ENCODE assay signal across 10 mouse cellular contexts in genomic region chr10:109903701-109904555, GRCm38 (mm10).
DNase-seq lines count a peak whose midpoint lies in the region; ATAC-seq lines count a peak whose summit lies in the region.
"Had no signal": no experiment of that assay in that cellular context is flagged by ENCODE, and none has a peak within 500 bp of the region (broad histone marks: within the 10 kb centered on the region; RNA-seq: fewer than 3 reads in every experiment).

No protein-coding gene starts in this region.

- H3K4me1 ChIP-seq in limb, embryonic 15.5 days = peaks cover 4% of the 10 kb centered on the region; the same call in 1 of the 2 replicates
- H3K4me1 ChIP-seq in forebrain, embryonic 14.5 days (ENCODE audit: control insufficient read depth, insufficient read depth, low read length) = no peaks in the 10 kb centered on the region
- H3K4me1 ChIP-seq: hindbrain, embryonic 15.5 days; liver, embryonic 15.5 days had no signal

- ATAC-seq in limb, embryonic 15.5 days (ENCODE audit: insufficient number of reproducible peaks, low FRiP score, low TSS enrichment, low read depth) = no peak
- no peak for ATAC-seq in forebrain, embryonic 14.5 days

- peak overlapping the region; percentile 10; the same call in 1 of the 2 replicates for H3K4me3 ChIP-seq in limb, embryonic 15.5 days
- H3K4me3 ChIP-seq in forebrain, embryonic 14.5 days (ENCODE audit: low read depth, low read length) = no peak overlapping the region
- H3K4me3 ChIP-seq: hindbrain, embryonic 15.5 days; liver, embryonic 15.5 days had no signal

- H3K4me2 ChIP-seq in limb, embryonic 15.5 days = 0 out of 2 replicates have a peak overlapping the region, but pooled peaks have one; percentile 14
- no peak overlapping the region for H3K4me2 ChIP-seq in forebrain, embryonic 14.5 days (ENCODE audit: low read length)
- H3K4me2 ChIP-seq: hindbrain, embryonic 15.5 days; liver, embryonic 15.5 days had no signal

- DNase-seq in frontal cortex, adult 2 months (ENCODE audit: extremely low spot score in 1 of 2, low spot score in 1 of 2) = peak; percentile 11 to 59
- DNase-seq in frontal cortex, postnatal 14 days (ENCODE audit: low spot score in 2 of 2) = no peak
- DNase-seq in left cerebral cortex, postnatal 36 days (ENCODE audit: low spot score in 2 of 2) = peak; percentile 13 to 22
- DNase-seq in left cerebral cortex, adult 11 months (ENCODE audit: low spot score) = no peak
- peak; percentile 67 for DNase-seq in adipocyte (ENCODE audit: low spot score)
- DNase-seq in thymus, postnatal 14 days = no peak
- DNase-seq in forebrain, embryonic 14.5 days (ENCODE audit: low spot score) = no peak

- WGBS in limb, embryonic 15.5 days = 49% methylated on average over 17 of the region's 17 CpGs
- WGBS in forebrain, embryonic 14.5 days = 81% methylated on average over 17 of the region's 17 CpGs

- H3K9ac ChIP-seq in limb, embryonic 15.5 days = no peak overlapping the region
- no peak overlapping the region for H3K9ac ChIP-seq in forebrain, embryonic 14.5 days (ENCODE audit: low read length)
- H3K9ac ChIP-seq: hindbrain, embryonic 15.5 days; liver, embryonic 15.5 days had no signal

- H3K9me3 ChIP-seq in limb, embryonic 15.5 days = no peaks in the 10 kb centered on the region
- no peaks in the 10 kb centered on the region for H3K9me3 ChIP-seq in forebrain, embryonic 14.5 days (replicated peaks; ENCODE audit: control insufficient read depth, low read length)
- H3K9me3 ChIP-seq: hindbrain, embryonic 15.5 days; liver, embryonic 15.5 days had no signal

- intact Hi-C loops in left cerebral cortex, postnatal 36 days (cut with DNase I) = no loop called here

- no peaks in the 10 kb centered on the region for H3K27me3 ChIP-seq in limb, embryonic 15.5 days
- H3K27me3 ChIP-seq in forebrain, embryonic 14.5 days (replicated peaks; ENCODE audit: control insufficient read depth, insufficient read depth, low read length) = no peaks in the 10 kb centered on the region
- H3K27me3 ChIP-seq: hindbrain, embryonic 15.5 days; liver, embryonic 15.5 days had no signal

- H3K36me3 ChIP-seq in limb, embryonic 15.5 days = no peaks in the 10 kb centered on the region
- no peaks in the 10 kb centered on the region for H3K36me3 ChIP-seq in forebrain, embryonic 14.5 days (ENCODE audit: control insufficient read depth, insufficient read depth, low read length)
- H3K36me3 ChIP-seq: hindbrain, embryonic 15.5 days; liver, embryonic 15.5 days had no signal

- no peak overlapping the region for H3K27ac ChIP-seq in limb, embryonic 15.5 days
- no peak overlapping the region for H3K27ac ChIP-seq in forebrain, embryonic 14.5 days (ENCODE audit: low read depth, low read length)
- H3K27ac ChIP-seq: hindbrain, embryonic 15.5 days; liver, embryonic 15.5 days had no signal

Comparison
In these comparisons a context has a peak if more than half of its experiments do, and no peak if none do; other contexts are left out.
1. DNase-seq: peak in frontal cortex, adult 2 months (2 of 2), left cerebral cortex, postnatal 36 days (2 of 2) and adipocyte (single experiment); none in frontal cortex, postnatal 14 days (0 of 2), left cerebral cortex, adult 11 months (single experiment), thymus, postnatal 14 days (single experiment) and forebrain, embryonic 14.5 days (single experiment).